Mouse (Mus musculus) ES-E14 (cell line): Measurements from ENCODE around the gene 5031439G07Rik.

Experiments used
- CHD2 ChIP-seq: IDR thresholded peaks from 2 replicates; pipeline ENCODE4 v1.6.1; 2014; ENCODE audit warnings: mild to moderate bottlenecking, low read depth, low read length, inconsistent platforms
- HCFC1 ChIP-seq: IDR thresholded peaks from 2 replicates; pipeline ENCODE4 v1.6.1; 2012; ENCODE audit warnings: low read length, inconsistent platforms, borderline replicate concordance; ENCODE audit not compliant: insufficient read depth
- MAFK ChIP-seq: IDR thresholded peaks from 2 replicates; pipeline ENCODE4 v1.6.1; 2014; ENCODE audit warnings: mild to moderate bottlenecking, low read depth, low read length, inconsistent platforms; ENCODE audit not compliant: insufficient read depth
- ZC3H11A ChIP-seq: IDR thresholded peaks from 2 replicates; pipeline ENCODE4 v1.6.1; 2012; ENCODE audit warnings: low read depth, mild to moderate bottlenecking, inconsistent platforms, low read length, borderline replicate concordance
- ZNF384 ChIP-seq: IDR thresholded peaks from 2 replicates; pipeline ENCODE4 v1.6.1; 2012; ENCODE audit warnings: low read depth, low read length, inconsistent platforms

- TF ChIP-seq ZC3H11A (no peak), MAFK (no peak), ZNF384 (no peak), CHD2 (no peak), HCFC1 (no peak)
These were observed 30.0 kb downstream of the 5031439G07Rik start for GRCm38 (mm10) chr15:84958331-84958730.
